27 mouse cellular contexts compared by ENCODE assay signal in the genomic region with DNA sequence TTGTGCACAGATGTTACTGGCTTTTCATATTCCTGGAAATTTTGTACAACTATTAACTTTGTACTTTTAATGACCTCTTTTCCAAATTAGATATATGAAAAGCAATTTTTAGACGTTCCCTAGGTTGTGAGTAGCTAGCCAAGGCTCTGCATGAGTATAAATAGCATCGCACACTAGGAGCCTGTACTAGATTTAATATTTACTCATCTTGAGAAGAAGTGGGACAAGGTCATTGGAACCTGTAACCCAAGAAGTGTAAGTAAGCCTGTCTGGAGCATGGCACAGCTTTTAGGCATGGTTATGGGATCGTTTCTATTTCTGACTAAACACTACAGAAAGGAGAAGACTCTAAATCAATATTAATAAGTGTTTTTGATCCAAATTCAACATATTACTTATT. TPM values are rescaled to one million over a fixed set of nuclear protein-coding genes. Genes with fewer than 3 reads are reported as not detected.
A peak's percentile ranks its signal among the peaks of the same experiment; 100 is the strongest.
DNase-seq lines count a peak whose midpoint lies in the region; ATAC-seq and TF ChIP-seq lines count a peak whose summit lies in the region.
"Had no signal": no experiment of that assay in that cellular context is flagged by ENCODE, and none has a peak within 500 bp of the region (broad histone marks: within the 10 kb centered on the region; RNA-seq: fewer than 3 reads in every experiment).

No protein-coding gene starts in this region.

- no peak for TF ChIP-seq POLR2A in kidney, adult 2 months (IDR thresholded peaks at IDR 0.05; ENCODE audit: low read depth, low read length)

- peak; percentile 34 for DNase-seq in gastrocnemius, adult 18-20 months (ENCODE audit: low spot score)
- no peak for DNase-seq in gastrocnemius, adult 8-10 months (ENCODE audit: low spot score in 2 of 2)
- DNase-seq in kidney, adult 2 months = peak; percentile 57
- no peak for DNase-seq in kidney, postnatal 25 days
- peak; percentile 4 for DNase-seq in midbrain, postnatal 0 days (ENCODE audit: low spot score)
- DNase-seq: adrenal gland, postnatal 14 days; B cell, adult 2 months; cerebellum, adult 11-12 months; cerebellum, adult 8-10 months; cerebellum, postnatal 10 days; gastrocnemius, postnatal 10 days; gastrocnemius, postnatal 36 days; heart, adult 11 months; heart, postnatal 14 days; heart, postnatal 4 days had no signal

- H3K36me3 ChIP-seq in kidney, adult 2 months (ENCODE audit: control insufficient read depth, insufficient read depth, low read length) = no peaks in the 10 kb centered on the region
- H3K36me3 ChIP-seq in midbrain, postnatal 0 days (ENCODE audit: insufficient read depth, low read length) = peaks cover 10% of the 10 kb centered on the region
- H3K36me3 ChIP-seq in midbrain, embryonic 16.5 days (ENCODE audit: control insufficient read depth, insufficient read depth, low read length) = peaks cover 5% of the 10 kb centered on the region
- H3K36me3 ChIP-seq: forebrain, embryonic 10.5 days; G1E; heart, embryonic 13.5 days had no signal

- H3K4me1 ChIP-seq in kidney, adult 2 months (ENCODE audit: control insufficient read depth, insufficient read depth, low read length) = peaks cover 3% of the 10 kb centered on the region; the same call in 1 of the 2 replicates
- H3K4me1 ChIP-seq in midbrain, postnatal 0 days (ENCODE audit: insufficient read depth, low read length) = no peaks in the 10 kb centered on the region
- H3K4me1 ChIP-seq in midbrain, embryonic 16.5 days (ENCODE audit: control insufficient read depth, insufficient read depth, low read length) = no peaks in the 10 kb centered on the region
- H3K4me1 ChIP-seq: forebrain, embryonic 10.5 days had no signal

- TF ChIP-seq CTCF in kidney, adult 2 months (conservative IDR thresholded peaks at IDR 0.05; ENCODE audit: insufficient read depth, insufficient read length, low read depth, low read length) = no peak
- TF ChIP-seq CTCF in midbrain, postnatal 0 days (IDR thresholded peaks at IDR 0.05) = no peak

- no peaks in the 10 kb centered on the region for H3K27me3 ChIP-seq in kidney, adult 2 months (replicated peaks; ENCODE audit: control insufficient read depth, insufficient read depth, low read length)
- H3K27me3 ChIP-seq in midbrain, postnatal 0 days (ENCODE audit: insufficient read depth, low read length) = no peaks in the 10 kb centered on the region
- no peaks in the 10 kb centered on the region for H3K27me3 ChIP-seq in midbrain, embryonic 16.5 days (ENCODE audit: control insufficient read depth, insufficient read depth, low read depth, low read length)
- H3K27me3 ChIP-seq: CH12.LX; forebrain, embryonic 13.5 days; heart, embryonic 13.5 days; Patski had no signal

- ATAC-seq in midbrain, postnatal 0 days (ENCODE audit: low FRiP score) = no peak
- ATAC-seq in midbrain, embryonic 16.5 days = no peak
- ATAC-seq: forebrain, embryonic 13.5 days; forebrain, embryonic 16.5 days; hindbrain, postnatal 0 days; inflammation-experienced regulatory T-cells, adult 6 months; intestine, embryonic 16.5 days; Patski had no signal

- H3K9me3 ChIP-seq in midbrain, postnatal 0 days (ENCODE audit: low read length) = no peaks in the 10 kb centered on the region
- no peaks in the 10 kb centered on the region for H3K9me3 ChIP-seq in midbrain, embryonic 16.5 days (replicated peaks; ENCODE audit: control insufficient read depth, low read length, poor library complexity, severe bottlenecking)
- H3K9me3 ChIP-seq: forebrain, embryonic 10.5 days; forebrain, embryonic 13.5 days; heart, embryonic 13.5 days had no signal

- H3K27ac ChIP-seq in kidney, adult 2 months (ENCODE audit: insufficient read depth, low read depth, low read length) = no peak overlapping the region
- H3K27ac ChIP-seq in midbrain, postnatal 0 days (ENCODE audit: low read depth, low read length) = no peak overlapping the region
- no peak overlapping the region for H3K27ac ChIP-seq in midbrain, embryonic 16.5 days (ENCODE audit: low read length)
- H3K27ac ChIP-seq: forebrain, embryonic 10.5 days; forebrain, embryonic 13.5 days; heart, embryonic 13.5 days; hindbrain, embryonic 14.5 days; hindbrain, postnatal 0 days had no signal

- H3K4me3 ChIP-seq in kidney, adult 2 months (ENCODE audit: insufficient read depth, low read depth, low read length) = no peak overlapping the region
- H3K4me3 ChIP-seq in midbrain, postnatal 0 days (ENCODE audit: low read depth, low read length) = no peak overlapping the region
- no peak overlapping the region for H3K4me3 ChIP-seq in midbrain, embryonic 16.5 days (ENCODE audit: low read depth, low read length)
- H3K4me3 ChIP-seq: forebrain, embryonic 10.5 days; forebrain, embryonic 13.5 days; heart, embryonic 13.5 days had no signal

- 27% methylated on average over 3 of the region's 3 CpGs for WGBS in kidney, adult 2 months
- WGBS in midbrain, postnatal 0 days = 83% methylated on average over 3 of the region's 3 CpGs
- WGBS in midbrain, embryonic 16.5 days = 88% methylated on average over 3 of the region's 3 CpGs

- H3K4me2 ChIP-seq in midbrain, postnatal 0 days (ENCODE audit: low read depth, low read length, poor library complexity, severe bottlenecking) = no peak overlapping the region
- no peak overlapping the region for H3K4me2 ChIP-seq in midbrain, embryonic 16.5 days (ENCODE audit: low read length)
- H3K4me2 ChIP-seq: forebrain, embryonic 13.5 days; heart, embryonic 13.5 days; hindbrain, embryonic 14.5 days had no signal

- no peak overlapping the region for H3K9ac ChIP-seq in midbrain, postnatal 0 days (replicated peaks; ENCODE audit: low read length, poor library complexity, severe bottlenecking)
- H3K9ac ChIP-seq in midbrain, embryonic 16.5 days (ENCODE audit: low read depth, low read length) = no peak overlapping the region
- H3K9ac ChIP-seq: forebrain, embryonic 13.5 days; heart, embryonic 13.5 days; hindbrain, embryonic 14.5 days had no signal

RNA-seq across cellular contexts. Expression of gene Erc2, which starts 36.4 kb away (rescaled TPM):
- total RNA-seq in gastrocnemius, adult 18-20 months (2021) = under 1 TPM; 0.11 to 0.83 TPM
- under 1 TPM in 3 of 4 experiments, not detected in 1; 0.19 to 0.70 (median 0.36) TPM for total RNA-seq in gastrocnemius, adult 8-10 months (2022)
- polyA plus RNA-seq in kidney, adult 2 months (2012; rRNA removed) = 6.2 and 6.9 TPM in 2 replicates
- total RNA-seq in midbrain, postnatal 0 days (2014; rRNA removed) = 94.0 and 128 TPM in 2 replicates
- 100 and 119 TPM in 2 replicates for polyA plus RNA-seq in midbrain, postnatal 0 days (2015; fragmentation: Nextera tagmentation; extraction: Ambion mirVana)
- polyA plus RNA-seq in midbrain, embryonic 16.5 days (2015; fragmentation: Nextera tagmentation; extraction: Ambion mirVana) = 94.2 and 110 TPM in 2 replicates
- total RNA-seq: CH12.LX had no signal
- polyA plus RNA-seq: G1E had no signal

Comparison
In these comparisons a context has a peak if more than half of its experiments do, and no peak if none do; other contexts are left out.
1. DNase-seq: peak in gastrocnemius, adult 18-20 months (single experiment), kidney, adult 2 months (single experiment) and midbrain, postnatal 0 days (single experiment); none in gastrocnemius, adult 8-10 months (0 of 2) and kidney, postnatal 25 days (0 of 2).
2. RNA of gene Erc2, which starts 36.4 kb away (total RNA-seq): 94.0 to 128 TPM in midbrain, postnatal 0 days; 0.11 to 0.83 TPM in gastrocnemius, adult 18-20 months and 0.19 to 0.70 TPM in gastrocnemius, adult 8-10 months; every median in the first group is over 10 times any median in the second.